Mouse (Mus musculus) neural tube, embryonic 13.5 days (tissue): ENCODE results near the gene Gltpd2. TPM values are rescaled to one million over a fixed set of nuclear protein-coding genes. Genes with fewer than 3 reads are reported as not detected.

Experiments used
- ATAC-seq: fragments of 200-750 bp; cut with Nextera tagmentation; 2 replicates; pipeline ENCODE4 v1.8.0; 2017; ENCODE audit warnings: low read depth, mild to moderate bottlenecking, moderate TSS enrichment, moderate library complexity
- H3K27ac ChIP-seq: fragments of 300-500 bp; sonication (generic); replicated peaks from 2 replicates; pipeline ENCODE4 v1.5.1; 2015; ENCODE audit warnings: moderate library complexity, mild to moderate bottlenecking, inconsistent platforms
- H3K27me3 ChIP-seq: fragments of 300-500 bp; sonication (generic); 2 replicates; pipeline ENCODE4 v1.6.1; 2015; ENCODE audit warnings: mild to moderate bottlenecking, inconsistent platforms
- H3K36me3 ChIP-seq: fragments of 300-500 bp; sonication (generic); 2 replicates; pipeline ENCODE4 v1.6.1; 2015; ENCODE audit warnings: mild to moderate bottlenecking, inconsistent platforms
- H3K4me1 ChIP-seq: fragments of 300-500 bp; sonication (generic); replicated peaks from 2 replicates; pipeline ENCODE4 v1.6.1; 2015; ENCODE audit warnings: inconsistent platforms
- H3K4me2 ChIP-seq: fragments of 300-500 bp; sonication (generic); 2 replicates; pipeline ENCODE4 v1.6.1; 2015; ENCODE audit warnings: inconsistent platforms, mild to moderate bottlenecking, moderate library complexity
- H3K4me3 ChIP-seq: fragments of 300-500 bp; sonication (generic); 2 replicates; pipeline ENCODE4 v1.5.1; 2015; ENCODE audit warnings: mild to moderate bottlenecking, inconsistent platforms
- H3K9ac ChIP-seq: fragments of 300-500 bp; sonication (generic); 2 replicates; pipeline ENCODE4 v1.6.1; 2015; ENCODE audit warnings: moderate library complexity, mild to moderate bottlenecking, inconsistent platforms
- H3K9me3 ChIP-seq: fragments of 300-500 bp; sonication (generic); 2 replicates; pipeline ENCODE4 v1.6.1; 2016; ENCODE audit warnings: inconsistent platforms
- WGBS: fragments of 180-500 bp; shearing (Covaris S2); methylation state at CpG from one replicate; pipeline ENCODE4 v1.1.7; 2015; 5-methylcytosine and 5-hydroxymethylcytosine counted together
- polyA plus RNA-seq: library from polyadenylated mRNA; unstranded; fragments of >200 nt; fragmentation: Nextera tagmentation; extraction: Ambion mirVana; gene quantifications from 2 replicates; pipeline ENCODE4 v1.2.1, GENCODE M21; 2015

The Gltpd2 gene
- polyA plus RNA-seq, 1 experiment from 2014 or later, result 0.42 TPM

DNA sequence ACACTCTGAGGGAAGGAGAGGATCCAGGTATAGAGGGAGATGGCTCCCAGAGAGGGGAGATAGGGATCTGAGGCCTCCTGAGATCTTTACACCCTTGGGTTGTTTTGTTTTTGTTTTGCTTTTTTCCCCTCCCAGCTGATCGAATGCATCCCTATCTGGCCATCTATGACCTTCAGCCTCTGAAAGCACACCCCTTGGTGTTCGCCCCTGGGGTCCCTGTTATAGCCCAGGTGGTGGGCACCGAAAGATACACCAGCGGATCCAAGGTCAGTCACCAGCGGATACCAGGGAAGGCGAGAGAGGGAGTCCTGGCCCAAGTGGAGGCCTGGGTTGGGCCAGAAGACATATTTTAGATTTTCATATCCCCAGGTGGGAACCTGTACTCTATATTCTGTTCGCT lies 21.9 kb downstream of the Gltpd2 start:
- ATAC-seq, result no peak
- no peaks in the 10 kb centered on the region for H3K36me3 ChIP-seq
- 0 out of 2 replicates have a peak overlapping the region, but pooled peaks have one; percentile 77 for H3K9ac ChIP-seq
- peak overlapping the region; percentile 72 for H3K4me2 ChIP-seq
- 85% methylated on average over 7 of the region's 7 CpGs for WGBS
- H3K27me3 ChIP-seq, result peaks cover 40% of the 10 kb centered on the region
- no peak overlapping the region for H3K27ac ChIP-seq
- H3K4me1 ChIP-seq, result peaks cover 18% of the 10 kb centered on the region
- H3K4me3 ChIP-seq, result peak overlapping the region; percentile 59
- H3K9me3 ChIP-seq, result no peaks in the 10 kb centered on the region

- no peaks in the 10 kb centered on the region for H3K9me3 ChIP-seq
- 71% methylated on average over 5 of the region's 5 CpGs for WGBS
- H3K27ac ChIP-seq, result no peak overlapping the region; the same call in 1 of the 2 replicates
- H3K36me3 ChIP-seq, result no peaks in the 10 kb centered on the region
- no peak overlapping the region for H3K9ac ChIP-seq
- peak overlapping the region; percentile 72 for H3K4me2 ChIP-seq
- peaks cover 40% of the 10 kb centered on the region for H3K27me3 ChIP-seq
- H3K4me1 ChIP-seq, result peaks cover 18% of the 10 kb centered on the region
- 0 out of 2 replicates have a peak, but pooled peaks have one; percentile 14 for ATAC-seq
- H3K4me3 ChIP-seq, result 0 out of 2 replicates have a peak overlapping the region, but pooled peaks have one; percentile 59
Measured at GRCm38 (mm10) chr11:70541415-70541814, 22.4 kb downstream of the Gltpd2 start.

- no peak for ATAC-seq
- Histone ChIP-seq H3K9me3 (no peaks in the 10 kb centered on the region), H3K4me3 (no peak overlapping the region), H3K4me2 (no peak overlapping the region), H3K9ac (no peak overlapping the region), H3K27me3 (peaks cover 32% of the 10 kb centered on the region), H3K36me3 (no peaks in the 10 kb centered on the region), H3K4me1 (peaks cover 18% of the 10 kb centered on the region), H3K27ac (no peak overlapping the region)
- 76% methylated on average over 7 of the region's 7 CpGs for WGBS
Measured at GRCm38 (mm10) chr11:70544496-70544895, 25.5 kb downstream of the Gltpd2 start.

- no peaks in the 10 kb centered on the region for H3K9me3 ChIP-seq
- H3K9ac ChIP-seq, result no peak overlapping the region
- ATAC-seq, result no peak
- no peaks in the 10 kb centered on the region for H3K36me3 ChIP-seq
- H3K27me3 ChIP-seq, result peaks cover 8% of the 10 kb centered on the region; the same call in 1 of the 2 replicates
- H3K27ac ChIP-seq, result no peak overlapping the region
- no peak overlapping the region for H3K4me2 ChIP-seq
- 90% methylated on average over 8 of the region's 8 CpGs for WGBS
- peaks cover 7% of the 10 kb centered on the region; the same call in 1 of the 2 replicates for H3K4me1 ChIP-seq
- no peak overlapping the region for H3K4me3 ChIP-seq
Measured at GRCm38 (mm10) chr11:70551526-70551925, 32.5 kb downstream of the Gltpd2 start.

DNA sequence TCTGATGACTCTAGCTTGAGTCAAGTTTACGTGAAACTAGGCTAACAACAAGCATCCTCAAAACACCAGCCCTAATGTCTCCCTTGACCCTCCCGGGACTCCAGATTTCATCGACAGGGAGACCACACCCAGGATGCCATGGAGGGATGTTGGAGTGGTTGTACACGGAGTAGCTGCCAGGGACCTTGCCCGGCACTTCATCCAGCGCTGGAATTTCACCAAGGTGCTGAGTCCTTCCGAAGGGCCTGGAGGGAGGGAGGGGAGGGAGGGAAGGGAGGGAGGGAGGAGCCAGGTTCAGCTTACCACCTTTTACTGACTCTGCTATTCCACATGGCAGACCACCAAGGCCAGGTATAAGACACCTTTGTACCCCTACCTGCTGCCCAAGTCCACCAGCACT lies 34.9 kb downstream of the Gltpd2 start:
- H3K9me3 ChIP-seq, result no peaks in the 10 kb centered on the region
- WGBS, result 19% methylated on average over 7 of the region's 7 CpGs
- no peak overlapping the region for H3K27ac ChIP-seq
- no peak overlapping the region for H3K4me2 ChIP-seq
- H3K4me1 ChIP-seq, result peaks cover 7% of the 10 kb centered on the region; the same call in 1 of the 2 replicates
- no peaks in the 10 kb centered on the region for H3K36me3 ChIP-seq
- ATAC-seq, result no peak
- H3K9ac ChIP-seq, result no peak overlapping the region
- H3K27me3 ChIP-seq, result peaks cover 8% of the 10 kb centered on the region; the same call in 1 of the 2 replicates
- H3K4me3 ChIP-seq, result no peak overlapping the region

GRCm38 (mm10) chr11:70557545-70557944 lies 38.5 kb downstream of the Gltpd2 start:
- no peak for ATAC-seq
- Histone ChIP-seq H3K27ac (no peak overlapping the region), H3K9me3 (no peaks in the 10 kb centered on the region), H3K4me1 (peaks cover 15% of the 10 kb centered on the region), H3K36me3 (no peaks in the 10 kb centered on the region), H3K4me3 (no peak overlapping the region), H3K9ac (no peak overlapping the region), H3K4me2 (no peak overlapping the region), H3K27me3 (peaks cover 8% of the 10 kb centered on the region; the same call in 1 of the 2 replicates)
- WGBS, result 91% methylated on average over 9 of the region's 9 CpGs

GRCm38 (mm10) chr11:70561937-70562286 lies 42.9 kb downstream of the Gltpd2 start:
- Histone ChIP-seq H3K27me3 (no peaks in the 10 kb centered on the region), H3K4me1 (peaks cover 44% of the 10 kb centered on the region), H3K4me3 (peak overlapping the region; percentile 88), H3K27ac (peak overlapping the region; percentile 85), H3K4me2 (peak overlapping the region; percentile 96), H3K36me3 (no peaks in the 10 kb centered on the region), H3K9ac (peak overlapping the region; percentile 94), H3K9me3 (no peaks in the 10 kb centered on the region)
- 3% methylated on average over 2 of the region's 2 CpGs for whole genome bisulfite sequencing
- ATAC-seq, result no peak

DNA sequence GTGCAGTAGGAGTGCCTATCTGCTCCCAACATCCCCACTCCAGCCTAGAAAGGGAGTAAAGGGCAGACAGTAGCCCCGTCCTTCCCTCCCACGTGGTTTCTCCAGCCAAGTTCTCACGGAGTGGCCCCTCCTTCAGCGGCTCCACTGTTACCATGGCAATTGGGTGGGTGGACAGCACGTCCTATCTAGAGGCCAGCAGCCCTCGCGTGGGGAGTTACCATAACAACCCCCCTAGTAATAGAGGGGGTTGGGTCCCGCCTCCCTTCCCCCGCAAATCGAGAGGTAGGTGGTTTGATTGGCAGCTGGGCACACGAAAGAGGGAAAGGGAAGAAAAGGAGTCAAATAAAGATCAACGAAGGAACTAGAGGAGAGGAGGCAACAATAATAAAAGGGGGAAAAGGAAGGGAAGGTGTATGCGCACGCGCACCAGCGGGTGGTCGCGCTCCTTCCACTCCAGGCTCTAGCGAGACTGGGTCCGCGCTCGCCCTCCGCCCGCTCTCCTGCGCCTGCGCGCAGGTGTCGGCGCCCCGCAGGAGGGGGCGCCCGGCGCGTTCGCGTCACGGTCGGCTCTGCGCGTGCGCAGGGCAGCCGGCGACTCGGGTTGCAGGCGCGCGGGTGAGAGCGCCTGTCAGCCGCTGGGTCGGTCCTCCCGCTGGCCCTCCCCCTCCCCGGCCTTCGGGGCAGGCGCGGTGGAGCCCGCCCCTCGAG lies 43.4 kb downstream of the Gltpd2 start, which contains the start of gene Mink1:
Gene Mink1, plus strand, starts transcription at position 595 of the 708 bp plus-strand sequence.
- peak within 1 kb of the TSS; percentile 85 for H3K27ac ChIP-seq
- H3K36me3 ChIP-seq, result no peaks in the 10 kb centered on the region
- peak; percentile 92 for ATAC-seq
- H3K4me2 ChIP-seq, result peak within 1 kb of the TSS; percentile 96
- H3K9ac ChIP-seq, result peak within 1 kb of the TSS; percentile 94
- H3K4me1 ChIP-seq, result peaks cover 49% of the 10 kb centered on the region
- H3K9me3 ChIP-seq, result no peaks in the 10 kb centered on the region
- under 1% methylated on average over 49 of the region's 57 CpGs for WGBS
- peak within 1 kb of the TSS; percentile 88 for H3K4me3 ChIP-seq
- H3K27me3 ChIP-seq, result no peaks in the 10 kb centered on the region

DNA sequence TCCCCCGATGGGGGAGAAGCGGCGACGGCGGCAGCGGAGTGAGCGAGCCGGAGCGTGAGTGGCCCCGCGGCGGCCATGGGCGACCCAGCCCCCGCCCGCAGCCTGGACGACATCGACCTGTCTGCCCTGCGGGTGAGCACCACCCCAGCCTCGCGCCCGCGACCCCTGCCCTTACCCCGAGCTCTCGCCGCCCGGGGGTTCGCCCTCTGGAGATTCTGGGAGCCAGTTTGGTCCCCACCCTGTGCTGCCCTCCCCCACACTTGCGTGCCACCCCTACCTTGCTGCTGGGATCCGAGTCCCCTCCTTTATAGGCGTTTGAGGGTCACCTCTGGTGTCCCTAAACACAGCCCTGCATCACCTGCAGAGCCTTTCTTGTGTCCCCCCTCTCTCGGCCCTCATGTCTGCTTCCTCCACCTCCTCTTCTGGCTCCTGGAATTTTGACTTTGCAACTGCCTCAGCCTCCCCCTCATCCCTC lies 44.0 kb downstream of the Gltpd2 start:
- Histone ChIP-seq H3K9me3 (no peaks in the 10 kb centered on the region), H3K4me1 (peaks cover 51% of the 10 kb centered on the region), H3K4me3 (peak overlapping the region; percentile 88), H3K27ac (peak overlapping the region; percentile 85), H3K9ac (peak overlapping the region; percentile 94), H3K4me2 (peak overlapping the region; percentile 96), H3K27me3 (no peaks in the 10 kb centered on the region), H3K36me3 (no peaks in the 10 kb centered on the region)
- WGBS, result under 1% methylated on average over 30 of the region's 31 CpGs
- ATAC-seq, result peak; percentile 44

DNA sequence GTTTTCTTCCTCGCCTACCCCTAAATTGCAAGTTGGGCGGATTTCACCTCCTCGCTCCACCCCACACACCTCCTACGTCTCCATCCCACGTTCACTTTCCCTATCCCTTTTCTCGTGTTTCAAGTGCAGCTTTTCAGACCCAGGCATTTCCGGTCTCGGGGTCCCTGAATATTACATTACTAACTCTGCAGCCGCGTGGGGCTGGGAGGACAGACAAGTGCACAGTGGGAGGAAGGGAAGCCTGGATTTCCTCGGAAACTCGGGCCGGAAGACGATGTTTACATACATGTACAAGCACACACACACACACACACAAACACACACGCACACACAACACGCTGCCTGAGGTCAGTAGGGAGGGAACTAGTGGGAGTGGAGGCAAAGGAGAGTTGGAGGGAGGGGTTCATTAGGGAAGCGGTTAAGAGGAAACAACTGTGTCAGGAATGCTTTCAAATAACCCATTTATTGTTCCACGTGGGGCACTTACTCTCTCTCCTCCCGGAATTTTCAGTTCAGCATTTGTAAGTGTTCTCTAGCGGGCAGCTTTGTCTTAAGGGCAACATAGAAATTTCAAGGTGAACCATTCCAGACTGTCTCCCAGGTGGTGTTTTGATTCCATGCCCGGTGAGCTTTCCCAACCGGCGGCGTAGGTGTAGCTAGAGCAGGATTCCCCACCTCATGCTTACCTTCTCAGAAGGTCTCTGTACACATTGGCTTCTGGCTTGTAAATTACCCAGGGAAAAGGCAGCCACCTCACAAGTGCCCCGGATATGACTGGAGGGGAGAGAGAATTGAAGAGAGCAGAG lies 44.7 kb downstream of the Gltpd2 start:
- H3K27ac ChIP-seq, result peak overlapping the region; percentile 85
- under 1% methylated on average over 25 of the region's 25 CpGs for WGBS
- ATAC-seq, result peak; percentile 11; the same call in 1 of the 2 replicates

DNA sequence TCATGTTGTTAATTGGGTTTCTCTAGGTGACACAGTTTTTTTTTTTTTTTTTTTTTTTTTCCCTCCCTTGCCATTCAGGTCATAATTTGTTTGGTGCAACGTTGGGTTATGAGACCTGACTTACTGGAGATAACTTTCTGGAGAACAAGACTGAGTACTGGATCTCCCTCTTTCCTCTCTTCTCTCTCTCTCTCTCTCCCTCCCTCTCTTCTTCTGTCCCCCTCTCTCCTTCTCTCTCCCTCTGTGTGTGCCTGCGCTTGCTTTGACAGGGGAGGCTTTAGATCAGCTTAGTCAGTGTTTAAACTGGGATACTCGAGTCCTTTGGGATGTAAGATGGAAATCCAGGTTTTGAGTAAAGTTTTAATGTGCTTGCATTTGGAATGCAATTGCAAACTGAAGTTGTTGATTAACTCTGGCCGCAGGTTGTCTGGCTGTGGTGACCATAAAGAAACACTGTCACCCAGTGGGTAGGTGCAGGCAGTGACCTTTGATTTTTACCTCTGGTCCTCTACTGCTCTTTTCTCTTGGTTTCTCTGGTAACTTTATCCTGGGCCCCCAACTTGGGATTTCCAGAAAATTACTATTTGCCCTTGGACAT lies 45.4 kb downstream of the Gltpd2 start:
- Histone ChIP-seq H3K4me2 (peak overlapping the region; percentile 96), H3K9ac (peak overlapping the region; percentile 94), H3K9me3 (no peaks in the 10 kb centered on the region), H3K27ac (no peak overlapping the region), H3K4me1 (peaks cover 51% of the 10 kb centered on the region), H3K27me3 (no peaks in the 10 kb centered on the region), H3K36me3 (no peaks in the 10 kb centered on the region), H3K4me3 (peak overlapping the region; percentile 88)
- no peak for ATAC-seq
- WGBS, result 33% methylated on average over 4 of the region's 4 CpGs

More for the DNA sequence above, 44.7 kb downstream of the Gltpd2 start:
- Histone ChIP-seq H3K27me3 (no peaks in the 10 kb centered on the region), H3K4me2 (peak overlapping the region; percentile 96), H3K9me3 (no peaks in the 10 kb centered on the region), H3K36me3 (no peaks in the 10 kb centered on the region), H3K4me1 (peaks cover 51% of the 10 kb centered on the region), H3K9ac (peak overlapping the region; percentile 94), H3K4me3 (peak overlapping the region; percentile 88)
